Mouse (Mus musculus) left cerebral cortex, adult 2 months (tissue): ENCODE data around the gene Rnf151. TPM values are rescaled to one million over a fixed set of nuclear protein-coding genes. Genes with fewer than 3 reads are reported as not detected.
"Not testable (repeated sequence)": the region's sequence is repeated elsewhere in the genome, so short reads cannot be mapped to it uniquely, and the experiment has no call there.

Experiments
- DNase-seq, 2 experiments: peaks; one replicate each; pipeline ENCODE4 v3.0.0; 2021 to 2022; ENCODE audit warnings: low spot score in 2 of 2, mixed read lengths in 1 of 2; ENCODE audit errors: extremely low spot score in 1 of 2
- H3K27ac ChIP-seq: fragments of 200-600 bp; 2 replicates; pipeline ENCODE4 v1.8.1; 2022
- H3K4me3 ChIP-seq: fragments of 200-600 bp; 2 replicates; pipeline ENCODE4 v1.8.1; 2022
- CTCF ChIP-seq: fragments of 200-600 bp; IDR thresholded peaks from 2 replicates; pipeline ENCODE4 v1.8.1; 2022; ENCODE audit warnings: antibody characterized with exemption, mild to moderate bottlenecking, moderate library complexity
- intact Hi-C: fragments of 180-260 bp; cut with DNase I; formaldehyde crosslinking; loops from one replicate; pipeline ENCODE4 v1.15.1; 2025
- total RNA-seq, 2 experiments: library from RNA; stranded (reverse); gene quantifications; 2 replicates each; pipeline ENCODE4 v1.2.3; 2021

The Rnf151 gene
- total RNA-seq, 2 experiments from 2014 or later, result 1.1 TPM; not detected in 1

- H3K4me3 ChIP-seq, result peak overlapping the region; percentile 90
- peak overlapping the region; percentile 86 for H3K27ac ChIP-seq
- TF ChIP-seq CTCF, result no peak
- DNase-seq, result no peak
- intact Hi-C loops, result no loop called here
Measured at GRCm38 (mm10) chr17:24670246-24670844, 47.5 kb downstream of the Rnf151 start.

- TF ChIP-seq CTCF, result peak; percentile 42
- DNase-seq, result peak; percentile 93 to 95
- H3K27ac ChIP-seq, result peak within 1 kb of the TSS; percentile 88
- H3K4me3 ChIP-seq, result peak within 1 kb of the TSS; percentile 90
- intact Hi-C loops, result no loop called here
Measured at GRCm38 (mm10) chr17:24669545-24670245, 48.2 kb downstream of the Rnf151 start, which contains the start of gene Zfp598. Zfp598 (plus strand) TSS chr17:24669687.

DNA sequence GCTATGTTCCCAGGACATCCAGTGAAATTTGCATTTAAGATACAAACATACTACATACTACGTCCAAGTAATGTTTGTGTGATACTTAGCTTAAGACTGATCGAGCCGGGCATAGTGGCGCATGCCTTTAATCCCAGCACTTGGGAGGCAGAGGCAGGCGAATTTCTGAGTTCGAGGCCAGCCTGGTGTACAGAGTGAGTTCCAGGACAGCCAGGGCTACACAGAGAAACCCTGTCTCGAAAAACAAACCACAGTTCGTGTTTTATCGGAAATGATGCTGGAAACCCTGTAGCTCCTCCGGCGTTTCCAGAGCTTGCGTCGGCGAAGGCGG is 48.7 kb downstream of the Rnf151 start:
- DNase-seq, intact Hi-C loops: not testable (repeated sequence)
- Histone ChIP-seq H3K27ac (peak overlapping the region; percentile 88), H3K4me3 (peak overlapping the region; percentile 90)

- intact Hi-C loops, result no loop called here
- TF ChIP-seq CTCF, result peak; percentile 75
- Histone ChIP-seq H3K27ac (no peak overlapping the region), H3K4me3 (no peak overlapping the region)
- peak in 1 of 2 experiments; percentile 47 for DNase-seq
Measured at GRCm38 (mm10) chr17:24667416-24667815, 50.4 kb downstream of the Rnf151 start.

DNA sequence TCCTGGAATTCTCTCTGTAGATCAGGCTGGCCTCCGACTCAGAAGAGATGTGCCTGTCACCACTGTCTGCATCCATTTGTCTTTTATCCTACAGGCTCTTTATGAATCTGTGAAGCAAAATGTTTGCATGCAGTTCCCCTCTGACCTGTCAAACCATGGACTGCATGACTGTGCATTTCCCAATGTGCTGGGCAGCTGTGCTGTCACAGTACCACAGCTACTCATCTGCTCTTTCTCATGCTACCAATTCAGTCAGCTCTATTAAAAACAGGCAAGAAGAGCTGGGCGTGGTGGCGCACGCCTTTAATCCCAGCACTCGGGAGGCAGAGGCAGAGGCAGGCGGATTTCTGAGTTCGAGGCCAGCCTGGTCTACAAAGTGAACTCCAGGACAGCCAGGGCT is 50.9 kb downstream of the Rnf151 start:
- DNase-seq, H3K4me3 ChIP-seq, H3K27ac ChIP-seq, intact Hi-C loops: not testable (repeated sequence)

Other genes starting within 250 kb of the Rnf151 start
- 10 to 100 TPM; 37.7 to 41.7 TPM for gene E4f1, start 247.8 kb downstream of the Rnf151 start, total RNA-seq
- 10 to 100 TPM; 65.8 to 69.6 TPM for gene Pgp, start 247.7 kb downstream of the Rnf151 start, total RNA-seq
- 1 to 10 TPM; 1.7 to 1.9 TPM for gene Bricd5, start 244.2 kb downstream of the Rnf151 start, total RNA-seq
- gene Mlst8, start 239.0 kb downstream of the Rnf151 start, total RNA-seq, result 10 to 100 TPM; 34.5 to 37.1 TPM
- gene Caskin1, start 229.5 kb downstream of the Rnf151 start, total RNA-seq, result 100 to 1,000 TPM; 134 to 144 TPM
- gene Traf7, start 190.1 kb downstream of the Rnf151 start, total RNA-seq, result 10 to 100 TPM; 81.3 to 85.3 TPM
- gene Rab26, start 183.9 kb downstream of the Rnf151 start, total RNA-seq, result 10 to 100 TPM; 53.6 to 54.1 TPM
- 10 to 100 TPM; 89.1 to 97.5 TPM for gene Pkd1, start 168.2 kb downstream of the Rnf151 start, total RNA-seq
- 100 to 1,000 TPM; 140 to 159 TPM for gene Tsc2, start 85.4 kb downstream of the Rnf151 start, total RNA-seq
- 1 to 10 TPM; 5.5 to 5.7 TPM for gene Nthl1, start 85.4 kb downstream of the Rnf151 start, total RNA-seq
- 10 to 100 TPM; 50.2 to 51.0 TPM for gene Slc9a3r2, start 67.7 kb downstream of the Rnf151 start, total RNA-seq
- 1 to 10 TPM in 1 of 2 experiments, under 1 TPM in 1; 0.58 to 1.4 TPM for gene Npw, start 59.6 kb downstream of the Rnf151 start, total RNA-seq
- 10 to 100 TPM; 41.6 to 49.0 TPM for gene Zfp598, start 48.4 kb downstream of the Rnf151 start, total RNA-seq
- 100 to 1,000 TPM; 177 to 188 TPM for gene Syngr3, start 28.1 kb downstream of the Rnf151 start, total RNA-seq
- gene Gfer, start 21.9 kb downstream of the Rnf151 start, total RNA-seq, result 10 to 100 TPM; 20.0 to 23.2 TPM
- 1 to 10 TPM; 3.2 to 3.9 TPM for gene Noxo1, start 21.8 kb downstream of the Rnf151 start, total RNA-seq
- 10 to 100 TPM; 24.7 to 26.4 TPM for gene Tbl3, start 10.4 kb downstream of the Rnf151 start, total RNA-seq
- 100 to 1,000 TPM; 284 to 288 TPM for gene Rps2, start 53 bp upstream of the Rnf151 start, total RNA-seq
- gene Ndufb10, start 6.4 kb upstream of the Rnf151 start, total RNA-seq, result 100 to 1,000 TPM; 208 to 222 TPM
- gene Rpl3l, start 9.8 kb upstream of the Rnf151 start, total RNA-seq, result under 1 TPM; 0.34 to 0.68 TPM
- gene Msrb1, start 18.6 kb upstream of the Rnf151 start, total RNA-seq, result 10 to 100 TPM; 31.8 to 34.7 TPM
- under 1 TPM; 0.28 to 0.29 TPM for gene Hs3st6, start 34.9 kb upstream of the Rnf151 start, total RNA-seq
- gene Meiob, start 86.2 kb upstream of the Rnf151 start, total RNA-seq, result not detected
- gene Hagh, start 122.1 kb upstream of the Rnf151 start, total RNA-seq, result 100 to 1,000 TPM; 129 to 141 TPM
- 10 to 100 TPM; 17.4 to 20.4 TPM for gene Fahd1, start 132.3 kb upstream of the Rnf151 start, total RNA-seq
- gene Igfals, start 147.9 kb upstream of the Rnf151 start, total RNA-seq, result not detected
- 10 to 100 TPM; 30.7 to 32.4 TPM for gene Nubp2, start 168.3 kb upstream of the Rnf151 start, total RNA-seq
- 10 to 100 TPM; 58.6 to 63.3 TPM for gene Spsb3, start 168.6 kb upstream of the Rnf151 start, total RNA-seq
- gene Eme2, start 177.0 kb upstream of the Rnf151 start, total RNA-seq, result 10 to 100 TPM; 54.8 to 55.2 TPM
- gene Mrps34, start 177.1 kb upstream of the Rnf151 start, total RNA-seq, result 10 to 100 TPM; 67.6 to 72.1 TPM
- 10 to 100 TPM; 46.5 to 51.2 TPM for gene Nme3, start 178.4 kb upstream of the Rnf151 start, total RNA-seq
- 100 to 1,000 TPM; 390 to 407 TPM for gene Mapk8ip3, start 218.9 kb upstream of the Rnf151 start, total RNA-seq
- 1 to 10 TPM; 5.3 to 6.9 TPM for gene Jpt2, start 242.6 kb upstream of the Rnf151 start, total RNA-seq